Mouse (Mus musculus) myocyte (in vitro differentiated cells): ENCODE measurements around the gene Tef. TPM values are rescaled to one million over a fixed set of nuclear protein-coding genes. Genes with fewer than 3 reads are reported as not detected.

Experiments used
- H3K27me3 ChIP-seq: one replicate; pipeline ENCODE4 v1.6.1; 2011; ENCODE audit not compliant: control insufficient read depth, insufficient read depth, insufficient read length
- H3K36me3 ChIP-seq: one replicate; pipeline ENCODE4 v1.6.1; 2011; ENCODE audit not compliant: control insufficient read depth, insufficient read depth
- H3K4me2 ChIP-seq: one replicate; pipeline ENCODE4 v1.6.1; 2011; ENCODE audit warnings: low read depth, control low read depth
- H3K4me3 ChIP-seq: one replicate; pipeline ENCODE4 v1.5.1; 2011; ENCODE audit warnings: mild to moderate bottlenecking, control low read depth, moderate library complexity
- H3K79me2 ChIP-seq: one replicate; pipeline ENCODE4 v1.6.1; 2011; ENCODE audit not compliant: control insufficient read depth, insufficient read depth
- H3ac ChIP-seq: one replicate; pipeline ENCODE4 v1.6.1; 2011; ENCODE audit not compliant: control insufficient read depth, insufficient read length
- CEBPB ChIP-seq: IDR thresholded peaks from 2 replicates; pipeline ENCODE4 v1.6.1; 2011; ENCODE audit warnings: mild to moderate bottlenecking, moderate library complexity; ENCODE audit not compliant: poor library complexity, insufficient read depth, severe bottlenecking
- E2F4 ChIP-seq: IDR thresholded peaks from one replicate; pipeline ENCODE4 v1.6.1; 2011; ENCODE audit warnings: mild to moderate bottlenecking, control low read depth, moderate library complexity; ENCODE audit not compliant: insufficient read depth
- MAX ChIP-seq: IDR thresholded peaks from one replicate; pipeline ENCODE4 v1.6.1; 2011; ENCODE audit warnings: low read depth, mild to moderate bottlenecking, control low read depth
- MYOD1 ChIP-seq, 3 experiments: IDR thresholded peaks; one replicate each; pipeline ENCODE4 v1.6.1; 2011; ENCODE audit warnings: control low read depth in 2 of 3, low read depth in 2 of 3, mild to moderate bottlenecking in 2 of 3, moderate library complexity in 1 of 3; ENCODE audit not compliant: insufficient read length in 2 of 3, control insufficient read depth in 1 of 3
- MYOG ChIP-seq, 3 experiments: IDR thresholded peaks; one replicate each; pipeline ENCODE4 v1.6.1; 2011; ENCODE audit warnings: control low read depth in 2 of 3, low read depth in 2 of 3, mild to moderate bottlenecking in 2 of 3; ENCODE audit not compliant: insufficient read length in 2 of 3, control insufficient read depth in 1 of 3, insufficient read depth in 1 of 3
- POLR2A ChIP-seq: IDR thresholded peaks from one replicate; pipeline ENCODE4 v1.6.1; 2011; ENCODE audit warnings: low read depth, mild to moderate bottlenecking, control low read depth, moderate library complexity; ENCODE audit not compliant: insufficient read length
- POLR2AphosphoS2 ChIP-seq: IDR thresholded peaks from one replicate; pipeline ENCODE4 v1.6.1; 2011; ENCODE audit warnings: low read depth, control low read depth; ENCODE audit not compliant: insufficient read length
- REST ChIP-seq: IDR thresholded peaks from one replicate; pipeline ENCODE4 v1.6.1; 2011; ENCODE audit warnings: mild to moderate bottlenecking, control low read depth, moderate library complexity; ENCODE audit not compliant: insufficient read depth, insufficient read length
- SRF ChIP-seq: IDR thresholded peaks from one replicate; pipeline ENCODE4 v1.6.1; 2011; ENCODE audit warnings: low read depth; ENCODE audit not compliant: control insufficient read depth, insufficient read length
- TCF12 ChIP-seq: IDR thresholded peaks from one replicate; pipeline ENCODE4 v1.6.1; 2011; ENCODE audit warnings: mild to moderate bottlenecking, control low read depth; ENCODE audit not compliant: poor library complexity, insufficient read depth, severe bottlenecking
- TCF3 ChIP-seq: IDR thresholded peaks from one replicate; pipeline ENCODE4 v1.6.1; 2011; ENCODE audit warnings: low read depth, control low read depth; ENCODE audit not compliant: insufficient read length
- USF1 ChIP-seq: IDR thresholded peaks from one replicate; pipeline ENCODE4 v1.6.1; 2011; ENCODE audit warnings: low read depth, mild to moderate bottlenecking, control low read depth, moderate library complexity
- polyA plus RNA-seq: library from polyadenylated mRNA; unstranded; fragments of >200 nt; fragmentation: generic; extraction: Trizol; gene quantifications from one replicate; pipeline ENCODE4 v1.2.1, GENCODE M21; 2012; ENCODE audit warnings: missing spikeins

The Tef gene
- polyA plus RNA-seq, 1 experiment = 58.4 TPM

DNA sequence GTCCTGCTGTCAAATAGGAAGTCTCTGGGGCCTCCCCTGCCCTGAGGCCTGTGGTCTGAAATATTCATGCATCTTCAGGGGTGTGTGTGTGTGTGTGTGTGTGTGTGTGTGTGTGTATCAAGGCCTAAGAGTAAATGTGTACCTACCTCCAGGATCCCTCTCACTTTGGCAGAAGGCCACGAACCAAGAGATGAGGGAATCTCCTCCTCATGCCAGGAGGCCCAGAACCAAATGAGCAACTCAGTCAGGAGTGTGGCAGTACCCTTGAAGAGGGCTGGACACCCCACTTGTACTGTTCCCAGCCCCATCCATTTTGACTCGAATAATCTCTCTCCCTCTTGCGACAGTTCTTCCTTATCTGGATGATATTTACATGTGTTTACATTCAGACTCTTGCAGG, 30.0 kb downstream of the Tef start:
- Histone ChIP-seq H3K4me2 (no peak overlapping the region), H3K27me3 (no peaks in the 10 kb centered on the region), H3K36me3 (peaks cover under 1% of the 10 kb centered on the region), H3K79me2 (no peaks in the 10 kb centered on the region), H3K4me3 (no peak overlapping the region), H3ac (no peak overlapping the region)
- TF ChIP-seq E2F4 (no peak), TCF12 (no peak), MAX (no peak), POLR2A (no peak), REST (no peak), POLR2AphosphoS2 (no peak), SRF (no peak), MYOG (IDR thresholded peaks at IDR 0.05; ENCODE audit: control insufficient read depth in 1 of 3, insufficient read depth in 1 of 3, insufficient read length in 2 of 3, low read depth in 2 of 3) (no peak), USF1 (no peak), CEBPB (no peak), MYOD1 (IDR thresholded peaks at IDR 0.05; ENCODE audit: control insufficient read depth in 1 of 3, insufficient read length in 2 of 3, low read depth in 2 of 3) (no peak), TCF3 (no peak)

DNA sequence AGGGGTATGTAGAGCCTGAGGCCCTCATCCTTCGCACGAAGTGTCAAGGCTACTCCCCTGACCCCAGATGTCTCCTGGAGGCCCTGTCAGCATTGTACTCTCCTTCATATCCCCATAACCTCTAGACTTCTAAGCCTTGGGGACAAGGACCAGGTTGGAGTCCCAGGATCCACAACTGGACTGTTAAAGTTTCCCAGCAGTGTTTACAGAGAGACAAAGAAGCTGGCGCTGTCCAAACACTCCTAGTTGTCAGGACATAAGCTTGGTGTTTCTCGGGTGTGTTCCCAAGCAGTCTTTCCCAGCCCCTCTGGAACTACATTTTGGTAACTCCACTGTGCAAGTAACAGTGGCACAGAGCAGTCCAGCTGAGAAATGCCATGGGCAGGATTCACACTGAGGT, 31.3 kb downstream of the Tef start:
- Histone ChIP-seq H3K4me3 (no peak overlapping the region), H3K4me2 (no peak overlapping the region), H3K27me3 (no peaks in the 10 kb centered on the region), H3ac (no peak overlapping the region), H3K79me2 (no peaks in the 10 kb centered on the region), H3K36me3 (no peaks in the 10 kb centered on the region)
- TF ChIP-seq SRF = no peak
- TF ChIP-seq E2F4 = no peak
- TF ChIP-seq POLR2AphosphoS2 = no peak
- TF ChIP-seq TCF3 = no peak
- TF ChIP-seq TCF12 = no peak
- TF ChIP-seq MAX = no peak
- TF ChIP-seq USF1 = no peak
- TF ChIP-seq POLR2A = no peak
- no peak for TF ChIP-seq REST
- no peak for TF ChIP-seq MYOD1 (IDR thresholded peaks at IDR 0.05; ENCODE audit: control insufficient read depth in 1 of 3, insufficient read length in 2 of 3, low read depth in 2 of 3)
- no peak for TF ChIP-seq MYOG (IDR thresholded peaks at IDR 0.05; ENCODE audit: control insufficient read depth in 1 of 3, insufficient read depth in 1 of 3, insufficient read length in 2 of 3, low read depth in 2 of 3)
- TF ChIP-seq CEBPB = no peak

DNA sequence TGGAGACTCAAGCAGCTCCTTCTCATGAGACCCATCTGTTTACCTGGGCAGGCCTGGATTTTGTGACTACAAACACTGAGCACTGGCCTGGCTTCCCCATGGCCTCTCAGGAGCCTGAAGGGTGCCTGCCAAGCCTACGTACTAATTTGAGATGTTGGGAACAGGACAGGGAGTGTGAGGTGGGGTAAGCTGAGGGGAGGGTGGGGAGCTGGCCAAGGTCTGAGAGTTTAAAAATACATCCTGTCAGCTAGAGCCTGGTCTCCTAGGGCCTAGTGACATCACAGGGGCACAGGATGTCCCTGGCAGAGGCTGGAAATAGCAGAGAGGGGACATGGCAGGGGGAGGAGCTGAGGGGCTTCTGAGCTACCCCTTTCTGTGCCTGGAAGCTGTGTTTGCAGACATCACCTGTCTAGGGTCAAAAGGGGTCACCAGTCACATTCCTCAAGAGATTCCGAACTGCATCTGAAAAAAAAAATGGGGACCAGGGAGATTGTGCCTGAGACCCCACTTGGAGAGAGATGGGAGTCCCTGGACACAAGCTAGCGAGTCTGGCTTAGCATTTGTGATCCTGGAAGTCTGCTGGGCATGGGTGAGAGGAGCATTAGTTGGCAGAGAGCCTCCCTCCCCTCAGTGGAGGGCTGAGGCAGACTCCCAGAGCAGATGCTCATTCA, 32.1 kb downstream of the Tef start:
- H3K36me3 ChIP-seq = no peaks in the 10 kb centered on the region
- no peaks in the 10 kb centered on the region for H3K27me3 ChIP-seq
- TF ChIP-seq MYOG (IDR thresholded peaks at IDR 0.05; ENCODE audit: control insufficient read depth in 1 of 3, insufficient read depth in 1 of 3, insufficient read length in 2 of 3, low read depth in 2 of 3) = no peak
- no peak for TF ChIP-seq TCF12
- TF ChIP-seq SRF = no peak
- no peak for TF ChIP-seq REST
- TF ChIP-seq POLR2AphosphoS2 = no peak
- TF ChIP-seq TCF3 = no peak
- no peak for TF ChIP-seq POLR2A
- no peak for TF ChIP-seq E2F4
- no peak for TF ChIP-seq USF1
- TF ChIP-seq MYOD1 (IDR thresholded peaks at IDR 0.05; ENCODE audit: control insufficient read depth in 1 of 3, insufficient read length in 2 of 3, low read depth in 2 of 3) = no peak
- no peak for TF ChIP-seq MAX
- no peak for TF ChIP-seq CEBPB
- no peaks in the 10 kb centered on the region for H3K79me2 ChIP-seq
- no peak overlapping the region for H3K4me3 ChIP-seq
- no peak overlapping the region for H3K4me2 ChIP-seq
- no peak overlapping the region for H3ac ChIP-seq

DNA sequence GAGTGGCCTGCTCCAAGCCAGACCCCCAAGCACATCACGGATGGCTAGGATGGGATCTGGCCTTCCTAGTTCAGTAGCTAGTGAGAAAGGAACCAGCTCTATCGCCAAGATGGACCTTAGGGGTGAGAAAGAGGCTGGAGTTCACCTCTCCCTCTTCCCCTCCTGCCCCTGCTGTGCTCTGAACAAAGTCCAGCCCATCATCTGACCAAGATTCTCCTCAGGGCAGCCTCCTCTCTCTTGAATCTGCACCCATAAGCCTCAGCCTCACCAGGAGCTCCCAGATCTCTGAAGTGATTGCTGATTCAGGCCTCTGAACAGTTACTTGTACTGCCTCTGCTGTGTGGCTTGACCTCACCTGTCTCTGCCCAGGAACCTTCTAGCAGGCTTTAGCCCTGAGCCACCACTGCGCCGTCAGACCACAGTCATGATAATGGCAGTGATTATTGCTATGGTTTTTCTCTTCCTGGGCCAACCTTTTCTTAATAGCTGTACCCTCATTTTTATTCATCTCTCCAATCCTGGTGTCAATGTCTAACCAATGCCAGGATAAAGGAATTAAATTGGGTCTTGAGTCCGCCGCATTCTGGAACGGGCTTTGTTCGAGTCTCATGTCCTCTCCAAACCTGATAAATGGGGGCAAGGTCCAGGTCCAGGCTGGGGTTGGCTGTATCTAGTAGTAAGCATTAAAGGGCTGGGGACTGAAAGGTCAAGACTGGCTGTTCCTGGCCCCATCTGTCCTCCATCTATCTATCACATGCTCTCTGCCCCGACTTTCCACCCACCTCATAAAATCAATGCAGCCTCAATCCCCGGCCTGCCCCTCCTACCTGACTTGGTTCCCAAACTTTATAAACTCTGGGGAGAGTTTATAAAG, 33.0 kb downstream of the Tef start:
- H3K79me2 ChIP-seq = no peaks in the 10 kb centered on the region
- no peak overlapping the region for H3ac ChIP-seq
- no peaks in the 10 kb centered on the region for H3K36me3 ChIP-seq
- TF ChIP-seq USF1 (no peak), MAX (no peak), CEBPB (no peak), TCF3 (no peak), POLR2A (no peak), E2F4 (no peak), POLR2AphosphoS2 (no peak), MYOD1 (IDR thresholded peaks at IDR 0.05; ENCODE audit: control insufficient read depth in 1 of 3, insufficient read length in 2 of 3, low read depth in 2 of 3) (no peak), MYOG (IDR thresholded peaks at IDR 0.05; ENCODE audit: control insufficient read depth in 1 of 3, insufficient read depth in 1 of 3, insufficient read length in 2 of 3, low read depth in 2 of 3) (no peak), SRF (no peak), REST (no peak), TCF12 (no peak)
- H3K4me2 ChIP-seq = no peak overlapping the region
- no peaks in the 10 kb centered on the region for H3K27me3 ChIP-seq
- no peak overlapping the region for H3K4me3 ChIP-seq
